Mouse (Mus musculus): ENCODE measurements around the gene Psma6. TPM values are rescaled to one million over a fixed set of nuclear protein-coding genes. Genes with fewer than 3 reads are reported as not detected.
"Not testable (repeated sequence)": the region's sequence is repeated elsewhere in the genome, so short reads cannot be mapped to it uniquely, and the experiment has no call there.

The Psma6 gene
- polyA plus RNA-seq (2021), result 212 TPM

GRCm38 (mm10) chr12:55384023-55384749 lies at the start of gene Psma6:
Psma6 (plus strand) TSS chr12:55384222.
- no peak for TF ChIP-seq CTCF (IDR thresholded peaks at IDR 0.05)
- H3K27me3 ChIP-seq, result no peaks in the 10 kb centered on the region
- POLR2A ChIA-PET, result interaction anchor here (0.6 kb wide), 1 partner anchor 750 kb away, joined by 3 read pairs; no protein-coding TSS in a partner anchor
- ATAC-seq (no peak), DNase-seq (ENCODE audit: low read depth, low spot score) (no peak)
- CTCF ChIA-PET, result no interaction called here
- in situ Hi-C loops (cut with MboI; ENCODE audit: low pct_unique_long_range_greater_than_20kb), result no loop called here

GRCm38 (mm10) chr12:55338490-55338889 lies 45.5 kb upstream of the Psma6 start:
- in situ Hi-C loops (cut with MboI; ENCODE audit: low pct_unique_long_range_greater_than_20kb); POLR2A ChIA-PET; CTCF ChIA-PET; DNase-seq (ENCODE audit: low read depth, low spot score); H3K27me3 ChIP-seq; ATAC-seq: not testable (repeated sequence)

GRCm38 (mm10) chr12:55343045-55343444 lies 41.0 kb upstream of the Psma6 start:
- ATAC-seq; H3K27me3 ChIP-seq; DNase-seq (ENCODE audit: low read depth, low spot score); POLR2A ChIA-PET; in situ Hi-C loops (cut with MboI; ENCODE audit: low pct_unique_long_range_greater_than_20kb): not testable (repeated sequence)
- CTCF ChIA-PET, result interaction anchor here (1.4 to 1.7 kb wide), 3 partner anchors 11 to 155 kb away, joined by 3 to 5 read pairs (median 4); no protein-coding TSS in a partner anchor

GRCm38 (mm10) chr12:55343998-55344397 lies 40.0 kb upstream of the Psma6 start:
- TF ChIP-seq CTCF (IDR thresholded peaks at IDR 0.05), result no peak
- POLR2A ChIA-PET, result no interaction called here
- H3K27me3 ChIP-seq, result no peaks in the 10 kb centered on the region
- no peak for ATAC-seq
- DNase-seq (ENCODE audit: low read depth, low spot score), result no peak
- CTCF ChIA-PET, result no interaction called here
- in situ Hi-C loops (cut with MboI; ENCODE audit: low pct_unique_long_range_greater_than_20kb), result no loop called here

- ATAC-seq (no peak), DNase-seq (ENCODE audit: low read depth, low spot score) (no peak)
- H3K27me3 ChIP-seq, result no peaks in the 10 kb centered on the region
- TF ChIP-seq CTCF (IDR thresholded peaks at IDR 0.05), result no peak
- in situ Hi-C loops (cut with MboI; ENCODE audit: low pct_unique_long_range_greater_than_20kb), result no loop called here
- POLR2A ChIA-PET, result no interaction called here
- CTCF ChIA-PET, result no interaction called here
These were observed 39.4 kb upstream of the Psma6 start for GRCm38 (mm10) chr12:55344583-55344982.

GRCm38 (mm10) chr12:55353423-55353822 lies 30.6 kb upstream of the Psma6 start:
- H3K27me3 ChIP-seq, result no peaks in the 10 kb centered on the region
- TF ChIP-seq CTCF (IDR thresholded peaks at IDR 0.05), result no peak
- POLR2A ChIA-PET, result no interaction called here
- CTCF ChIA-PET, result interaction anchor here (2.0 to 3.0 kb wide), 2 partner anchors 11 to 141 kb away, joined by 5 to 14 read pairs; no protein-coding TSS in a partner anchor
- no peak for ATAC-seq
- no peak for DNase-seq (ENCODE audit: low read depth, low spot score)
- in situ Hi-C loops (cut with MboI; ENCODE audit: low pct_unique_long_range_greater_than_20kb), result no loop called here

GRCm38 (mm10) chr12:55354904-55355303 lies 29.1 kb upstream of the Psma6 start:
- TF ChIP-seq CTCF (IDR thresholded peaks at IDR 0.05), result peak; percentile 61
- CTCF ChIA-PET, result interaction anchor here (0.9 to 3.0 kb wide), 5 partner anchors 9 to 144 kb away, joined by 3 to 14 read pairs (median 5); no protein-coding TSS in a partner anchor
- ATAC-seq (peak; percentile 60), DNase-seq (ENCODE audit: low read depth, low spot score) (no peak)
- POLR2A ChIA-PET, result no interaction called here
- H3K27me3 ChIP-seq, result no peaks in the 10 kb centered on the region
- in situ Hi-C loops (cut with MboI; ENCODE audit: low pct_unique_long_range_greater_than_20kb), result no loop called here

GRCm38 (mm10) chr12:55357303-55357702 lies 26.7 kb upstream of the Psma6 start:
- DNase-seq (ENCODE audit: low read depth, low spot score) (no peak), ATAC-seq (no peak)
- CTCF ChIA-PET, result no interaction called here
- POLR2A ChIA-PET, result no interaction called here
- no peak for TF ChIP-seq CTCF (IDR thresholded peaks at IDR 0.05)
- in situ Hi-C loops (cut with MboI; ENCODE audit: low pct_unique_long_range_greater_than_20kb), result no loop called here
- no peaks in the 10 kb centered on the region for H3K27me3 ChIP-seq

GRCm38 (mm10) chr12:55360929-55361328 lies 23.1 kb upstream of the Psma6 start:
- no peak for TF ChIP-seq CTCF (IDR thresholded peaks at IDR 0.05)
- DNase-seq (ENCODE audit: low read depth, low spot score), result no peak
- CTCF ChIA-PET, result no interaction called here
- no peaks in the 10 kb centered on the region for H3K27me3 ChIP-seq
- POLR2A ChIA-PET, result no interaction called here
- in situ Hi-C loops (cut with MboI; ENCODE audit: low pct_unique_long_range_greater_than_20kb), result no loop called here
- no peak for ATAC-seq

- H3K27me3 ChIP-seq, result no peaks in the 10 kb centered on the region
- no peak for TF ChIP-seq CTCF (IDR thresholded peaks at IDR 0.05)
- ChIA-PET CTCF (interaction anchor here (1.1 to 1.3 kb wide), 2 partner anchors 10 to 13 kb away, joined by 3 to 5 read pairs; no protein-coding TSS in a partner anchor), POLR2A (no interaction called here)
- no peak for DNase-seq (ENCODE audit: low read depth, low spot score)
- in situ Hi-C loops (cut with MboI; ENCODE audit: low pct_unique_long_range_greater_than_20kb), result no loop called here
- ATAC-seq, result no peak
These were observed 18.9 kb upstream of the Psma6 start for GRCm38 (mm10) chr12:55365083-55365482.

- DNase-seq (ENCODE audit: low read depth, low spot score), result no peak
- no peaks in the 10 kb centered on the region for H3K27me3 ChIP-seq
- in situ Hi-C loops (cut with MboI; ENCODE audit: low pct_unique_long_range_greater_than_20kb), result no loop called here
- TF ChIP-seq CTCF (IDR thresholded peaks at IDR 0.05), result peak; percentile 39
- ChIA-PET POLR2A (interaction anchor here (0.6 to 0.9 kb wide), 3 partner anchors 123 to 132 kb away, joined by 3 to 4 read pairs (median 3); no protein-coding TSS in a partner anchor), CTCF (interaction anchor here (1.2 to 1.5 kb wide), 3 partner anchors 14 to 122 kb away, joined by 3 to 9 read pairs (median 5); no protein-coding TSS in a partner anchor)
- no peak for ATAC-seq
These were observed 11.5 kb upstream of the Psma6 start for GRCm38 (mm10) chr12:55372424-55373055.
